Mouse (Mus musculus): Measurements from ENCODE around the gene Apod. TPM values are rescaled to one million over a fixed set of nuclear protein-coding genes. Genes with fewer than 3 reads are reported as not detected.
A peak's percentile ranks its signal among the peaks of the same experiment; 100 is the strongest.

Apod gene
- total and polyA plus RNA-seq, 2 experiments from 2014 or later = 0.51 TPM; not detected in 1

DNA sequence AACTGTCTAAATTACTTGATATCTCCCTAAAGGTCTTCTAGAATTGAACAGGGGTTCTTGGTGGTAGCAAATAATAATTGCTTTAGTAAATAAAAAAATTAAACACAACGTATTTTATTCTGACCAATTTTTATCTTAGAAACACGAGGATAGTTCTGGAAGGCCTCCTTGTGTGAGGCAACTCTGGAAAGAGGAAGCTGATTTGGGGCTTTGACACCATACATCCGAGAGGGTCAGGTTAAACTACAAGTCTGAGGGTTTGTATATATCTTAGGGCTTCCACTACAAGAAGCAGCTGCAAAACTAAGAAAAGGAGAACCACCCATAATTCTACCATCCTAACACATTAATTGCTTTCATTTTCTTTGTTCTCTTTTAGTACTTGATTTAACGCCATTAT lies 20.8 kb downstream of the Apod start:
- DNase-seq (ENCODE audit: low spot score) (no peak), ATAC-seq (ENCODE audit: insufficient read depth, low read depth) (no peak)
- Histone ChIP-seq H3K27me3 (ENCODE audit: control insufficient read depth, insufficient read depth, low read length) (no peaks in the 10 kb centered on the region), H3K9ac (replicated peaks; ENCODE audit: low read depth, low read length) (no peak overlapping the region), H3K4me3 (ENCODE audit: low read depth, low read length) (no peak overlapping the region), H3K4me1 (ENCODE audit: control insufficient read depth, insufficient read depth) (peaks cover 13% of the 10 kb centered on the region), H3K4me2 (ENCODE audit: low read depth, low read length) (no peak overlapping the region), H3K36me3 (replicated peaks; ENCODE audit: control insufficient read depth, insufficient read depth, low read length) (no peaks in the 10 kb centered on the region), H3K27ac (ENCODE audit: low read depth) (no peak overlapping the region), H3K9me3 (replicated peaks; ENCODE audit: control insufficient read depth, low read length) (no peaks in the 10 kb centered on the region)
- TF ChIP-seq EP300 (IDR thresholded peaks at IDR 0.05; ENCODE audit: low read depth) (no peak), CTCF (IDR thresholded peaks at IDR 0.05; ENCODE audit: low read depth) (no peak)
- 70% methylated on average over 4 of the region's 4 CpGs for WGBS

DNA sequence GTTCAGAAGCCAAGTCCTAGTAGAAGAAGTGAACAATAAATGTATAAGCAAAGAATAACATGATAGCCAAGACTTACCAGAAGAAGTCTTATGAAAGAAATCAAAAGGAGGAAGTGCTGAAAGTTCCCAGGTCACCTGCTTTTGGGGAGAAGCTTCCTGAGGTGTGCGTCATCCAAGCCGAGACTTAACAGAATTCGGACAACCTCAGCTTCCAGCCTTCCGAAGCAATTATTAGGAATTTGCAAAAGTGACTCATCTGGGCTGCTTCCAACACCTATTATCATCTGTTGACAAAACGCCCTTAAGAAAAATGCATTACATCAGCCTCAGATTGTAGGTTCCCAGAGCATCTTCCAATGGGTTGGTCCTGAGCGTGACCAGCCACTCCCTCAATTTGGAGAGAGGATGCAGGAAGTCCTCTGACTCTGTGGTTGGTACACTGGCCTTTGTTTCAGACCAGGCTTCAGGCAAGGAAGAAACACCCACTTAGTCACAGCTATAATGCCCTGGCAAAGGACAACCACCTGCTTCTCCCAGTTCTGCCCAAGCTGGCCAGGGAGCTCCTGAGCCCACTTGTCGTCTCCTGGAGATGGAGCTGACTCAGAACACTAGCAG lies 23.8 kb downstream of the Apod start:
- ATAC-seq (ENCODE audit: insufficient read depth, low read depth) (peak; percentile 73), DNase-seq (ENCODE audit: low spot score) (peak; percentile 78)
- peak overlapping the region; percentile 98 for H3K27ac ChIP-seq (ENCODE audit: low read depth)
- no peaks in the 10 kb centered on the region for H3K36me3 ChIP-seq (replicated peaks; ENCODE audit: control insufficient read depth, insufficient read depth, low read length)
- H3K27me3 ChIP-seq (ENCODE audit: control insufficient read depth, insufficient read depth, low read length) = no peaks in the 10 kb centered on the region
- 16% methylated on average over 7 of the region's 7 CpGs for WGBS
- H3K4me3 ChIP-seq (ENCODE audit: low read depth, low read length) = peak overlapping the region; percentile 17
- peaks cover 18% of the 10 kb centered on the region for H3K4me1 ChIP-seq (ENCODE audit: control insufficient read depth, insufficient read depth)
- peak overlapping the region; percentile 49 for H3K4me2 ChIP-seq (ENCODE audit: low read depth, low read length)
- H3K9ac ChIP-seq (replicated peaks; ENCODE audit: low read depth, low read length) = peak overlapping the region; percentile 55; the same call in 1 of the 2 replicates
- H3K9me3 ChIP-seq (replicated peaks; ENCODE audit: control insufficient read depth, low read length) = no peaks in the 10 kb centered on the region
- TF ChIP-seq EP300 (IDR thresholded peaks at IDR 0.05; ENCODE audit: low read depth) = no peak; the same call in 1 of the 2 replicates
- no peak for TF ChIP-seq CTCF (IDR thresholded peaks at IDR 0.05; ENCODE audit: low read depth)

- peak; percentile 96 for ATAC-seq (ENCODE audit: insufficient read depth, low read depth)
- TF ChIP-seq CTCF (IDR thresholded peaks at IDR 0.05; ENCODE audit: low read depth) = no peak
- TF ChIP-seq EP300 (IDR thresholded peaks at IDR 0.05; ENCODE audit: low read depth) = peak; percentile 58
- H3K27me3 ChIP-seq (ENCODE audit: control insufficient read depth, insufficient read depth, low read length) = no peaks in the 10 kb centered on the region
- DNase-seq (ENCODE audit: low spot score) = peak; percentile 96
- peaks cover 18% of the 10 kb centered on the region for H3K4me1 ChIP-seq (ENCODE audit: control insufficient read depth, insufficient read depth)
- no peaks in the 10 kb centered on the region for H3K36me3 ChIP-seq (replicated peaks; ENCODE audit: control insufficient read depth, insufficient read depth, low read length)
- peak overlapping the region; percentile 98 for H3K27ac ChIP-seq (ENCODE audit: low read depth)
- peak overlapping the region; percentile 17 for H3K4me3 ChIP-seq (ENCODE audit: low read depth, low read length)
- H3K9me3 ChIP-seq (replicated peaks; ENCODE audit: control insufficient read depth, low read length) = no peaks in the 10 kb centered on the region
- H3K4me2 ChIP-seq (ENCODE audit: low read depth, low read length) = peak overlapping the region; percentile 49
- H3K9ac ChIP-seq (replicated peaks; ENCODE audit: low read depth, low read length) = peak overlapping the region; percentile 55; the same call in 1 of the 2 replicates
- WGBS = 2% methylated on average over 10 of the region's 10 CpGs
Observed at GRCm38 (mm10) chr16:31290281-31290680, 24.3 kb downstream of the Apod start.

GRCm38 (mm10) chr16:31287712-31288111 lies 26.9 kb downstream of the Apod start:
- TF ChIP-seq EP300 (IDR thresholded peaks at IDR 0.05; ENCODE audit: low read depth) = no peak
- TF ChIP-seq CTCF (IDR thresholded peaks at IDR 0.05; ENCODE audit: low read depth) = no peak
- Histone ChIP-seq H3K27ac (ENCODE audit: low read depth) (no peak overlapping the region), H3K4me2 (ENCODE audit: low read depth, low read length) (no peak overlapping the region), H3K27me3 (ENCODE audit: control insufficient read depth, insufficient read depth, low read length) (no peaks in the 10 kb centered on the region), H3K9me3 (replicated peaks; ENCODE audit: control insufficient read depth, low read length) (no peaks in the 10 kb centered on the region), H3K4me1 (ENCODE audit: control insufficient read depth, insufficient read depth) (peaks cover 18% of the 10 kb centered on the region), H3K4me3 (ENCODE audit: low read depth, low read length) (no peak overlapping the region), H3K36me3 (replicated peaks; ENCODE audit: control insufficient read depth, insufficient read depth, low read length) (no peaks in the 10 kb centered on the region), H3K9ac (replicated peaks; ENCODE audit: low read depth, low read length) (no peak overlapping the region)
- ATAC-seq (ENCODE audit: insufficient read depth, low read depth) (no peak), DNase-seq (ENCODE audit: low spot score) (no peak)
- WGBS = 54% methylated on average over 3 of the region's 3 CpGs

GRCm38 (mm10) chr16:31286801-31287488 lies 27.7 kb downstream of the Apod start:
- no peak for ATAC-seq (ENCODE audit: insufficient read depth, low read depth)
- peaks cover 18% of the 10 kb centered on the region for H3K4me1 ChIP-seq (ENCODE audit: control insufficient read depth, insufficient read depth)
- TF ChIP-seq CTCF (IDR thresholded peaks at IDR 0.05; ENCODE audit: low read depth) (no peak), EP300 (IDR thresholded peaks at IDR 0.05; ENCODE audit: low read depth) (no peak)
- no peak overlapping the region for H3K4me2 ChIP-seq (ENCODE audit: low read depth, low read length)
- no peak overlapping the region for H3K9ac ChIP-seq (replicated peaks; ENCODE audit: low read depth, low read length)
- DNase-seq (ENCODE audit: low spot score) = no peak
- no peaks in the 10 kb centered on the region for H3K36me3 ChIP-seq (replicated peaks; ENCODE audit: control insufficient read depth, insufficient read depth, low read length)
- H3K27me3 ChIP-seq (ENCODE audit: control insufficient read depth, insufficient read depth, low read length) = no peaks in the 10 kb centered on the region
- H3K9me3 ChIP-seq (replicated peaks; ENCODE audit: control insufficient read depth, low read length) = no peaks in the 10 kb centered on the region
- H3K27ac ChIP-seq (ENCODE audit: low read depth) = no peak overlapping the region
- WGBS = 88% methylated on average over 11 of the region's 11 CpGs
- H3K4me3 ChIP-seq (ENCODE audit: low read depth, low read length) = no peak overlapping the region

All from heart, postnatal 0 days (tissue).